Mouse (Mus musculus) forebrain, postnatal 0 days (tissue): ENCODE measurements around the gene Sctr. TPM values are rescaled to one million over a fixed set of nuclear protein-coding genes. Genes with fewer than 3 reads are reported as not detected.

Experiments used
- ATAC-seq: fragments of 200-750 bp; cut with Nextera tagmentation; 2 replicates; pipeline ENCODE4 v1.8.0; 2017; ENCODE audit warnings: mild to moderate bottlenecking, moderate library complexity
- DNase-seq: peaks from one replicate; pipeline ENCODE4 v3.0.0-alpha.2; 2015
- H3K27ac ChIP-seq: fragments of 300-500 bp; sonication (generic); 2 replicates; pipeline ENCODE4 v1.5.1; 2014; ENCODE audit warnings: low read depth, mild to moderate bottlenecking, antibody characterized with exemption, low read length, moderate library complexity, mixed read lengths
- H3K27me3 ChIP-seq: fragments of 300-500 bp; sonication (generic); 2 replicates; pipeline ENCODE4 v1.6.1; 2014; ENCODE audit warnings: mild to moderate bottlenecking, low read length, mixed read lengths; ENCODE audit not compliant: insufficient read depth
- H3K36me3 ChIP-seq: fragments of 300-500 bp; sonication (generic); 2 replicates; pipeline ENCODE4 v1.6.1; 2014; ENCODE audit warnings: mild to moderate bottlenecking, moderate library complexity; ENCODE audit not compliant: insufficient read depth
- H3K4me1 ChIP-seq: fragments of 300-500 bp; sonication (generic); 2 replicates; pipeline ENCODE4 v1.6.1; 2014; ENCODE audit warnings: antibody characterized with exemption; ENCODE audit not compliant: insufficient read depth
- H3K4me2 ChIP-seq: fragments of 300-500 bp; sonication (generic); 2 replicates; pipeline ENCODE4 v1.6.1; 2014; ENCODE audit warnings: low read depth, mild to moderate bottlenecking, moderate library complexity
- H3K4me3 ChIP-seq: fragments of 300-500 bp; sonication (generic); 2 replicates; pipeline ENCODE4 v1.5.1; 2014; ENCODE audit warnings: low read depth, low read length, mixed read lengths
- H3K9ac ChIP-seq: fragments of 300-500 bp; sonication (generic); 2 replicates; pipeline ENCODE4 v1.6.1; 2014; ENCODE audit warnings: mild to moderate bottlenecking
- H3K9me3 ChIP-seq: fragments of 300-500 bp; sonication (generic); 2 replicates; pipeline ENCODE4 v1.6.1; 2016; ENCODE audit warnings: low read length
- CTCF ChIP-seq: sonication (generic); IDR thresholded peaks from 2 replicates; pipeline ENCODE4 v1.5.1; 2016; ENCODE audit warnings: antibody characterized with exemption, control low read depth, low read depth
- WGBS: fragments of 180-500 bp; shearing (Covaris S2); extraction: QIAGEN DNeasy Blood & Tissue Kit; methylation state at CpG from one replicate; pipeline ENCODE4 v1.1.7; 2014; 5-methylcytosine and 5-hydroxymethylcytosine counted together
- polyA plus RNA-seq: library from polyadenylated mRNA; unstranded; fragments of >200 nt; fragmentation: Nextera tagmentation; extraction: Ambion mirVana; gene quantifications from 2 replicates; pipeline ENCODE4 v1.2.1, GENCODE M21; 2015
- total RNA-seq: library from RNA; depleted of rRNA; stranded (reverse); fragments of >200 nt; gene quantifications from 2 replicates; pipeline ENCODE4 v1.2.3, GENCODE M21; 2014

Gene Sctr
- total and polyA plus RNA-seq, 2 experiments from 2014 or later: 1.1 TPM

GRCm38 (mm10) chr1:120042421-120042820, 35.7 kb downstream of the Sctr start:
- no peak overlapping the region for H3K27ac ChIP-seq
- no peaks in the 10 kb centered on the region for H3K9me3 ChIP-seq
- no peaks in the 10 kb centered on the region for H3K27me3 ChIP-seq
- no peak for DNase-seq
- no peak for TF ChIP-seq CTCF
- no peak overlapping the region for H3K4me2 ChIP-seq
- WGBS: 65% methylated on average over 8 of the region's 8 CpGs
- ATAC-seq: no peak
- no peaks in the 10 kb centered on the region for H3K36me3 ChIP-seq
- H3K4me3 ChIP-seq: no peak overlapping the region
- no peaks in the 10 kb centered on the region for H3K4me1 ChIP-seq
- no peak overlapping the region for H3K9ac ChIP-seq

GRCm38 (mm10) chr1:120044584-120044983, 37.9 kb downstream of the Sctr start:
- ATAC-seq: no peak

GRCm38 (mm10) chr1:120047325-120047724, 40.6 kb downstream of the Sctr start:
- Histone ChIP-seq H3K27me3 (no peaks in the 10 kb centered on the region), H3K36me3 (no peaks in the 10 kb centered on the region), H3K4me2 (no peak overlapping the region), H3K9me3 (no peaks in the 10 kb centered on the region), H3K9ac (no peak overlapping the region), H3K4me3 (no peak overlapping the region), H3K27ac (no peak overlapping the region), H3K4me1 (no peaks in the 10 kb centered on the region)
- no peak for DNase-seq
- TF ChIP-seq CTCF: no peak
- ATAC-seq: no peak

More at GRCm38 (mm10) chr1:120044584-120044983, 37.9 kb downstream of the Sctr start:
- DNase-seq: no peak
- no peak overlapping the region for H3K4me2 ChIP-seq
- H3K27ac ChIP-seq: no peak overlapping the region
- no peaks in the 10 kb centered on the region for H3K27me3 ChIP-seq
- H3K9me3 ChIP-seq: no peaks in the 10 kb centered on the region
- H3K9ac ChIP-seq: no peak overlapping the region
- 90% methylated on average over 16 of the region's 16 CpGs for WGBS
- no peaks in the 10 kb centered on the region for H3K36me3 ChIP-seq
- no peak overlapping the region for H3K4me3 ChIP-seq
- TF ChIP-seq CTCF: no peak
- H3K4me1 ChIP-seq: no peaks in the 10 kb centered on the region

GRCm38 (mm10) chr1:120051070-120051469, 44.4 kb downstream of the Sctr start:
- ATAC-seq: no peak
- no peak for DNase-seq
- TF ChIP-seq CTCF: no peak
- Histone ChIP-seq H3K9me3 (no peaks in the 10 kb centered on the region), H3K36me3 (no peaks in the 10 kb centered on the region), H3K9ac (no peak overlapping the region), H3K4me1 (no peaks in the 10 kb centered on the region), H3K27ac (no peak overlapping the region), H3K27me3 (no peaks in the 10 kb centered on the region), H3K4me2 (no peak overlapping the region), H3K4me3 (no peak overlapping the region)
- WGBS: 26% methylated on average over 1 of the region's 1 CpGs

GRCm38 (mm10) chr1:120054997-120055396, 48.3 kb downstream of the Sctr start:
- TF ChIP-seq CTCF: no peak
- no peak overlapping the region for H3K27ac ChIP-seq
- no peak for ATAC-seq
- no peak overlapping the region for H3K9ac ChIP-seq
- WGBS: 98% methylated on average over 6 of the region's 6 CpGs
- DNase-seq: no peak
- no peak overlapping the region for H3K4me2 ChIP-seq
- no peaks in the 10 kb centered on the region for H3K9me3 ChIP-seq
- no peaks in the 10 kb centered on the region for H3K36me3 ChIP-seq
- no peaks in the 10 kb centered on the region for H3K27me3 ChIP-seq
- H3K4me1 ChIP-seq: no peaks in the 10 kb centered on the region
- no peak overlapping the region for H3K4me3 ChIP-seq

- ATAC-seq (no peak), DNase-seq (no peak)
- no peak overlapping the region for H3K4me2 ChIP-seq
- H3K4me3 ChIP-seq: no peak overlapping the region
- H3K27me3 ChIP-seq: no peaks in the 10 kb centered on the region
- no peaks in the 10 kb centered on the region for H3K36me3 ChIP-seq
- no peak for TF ChIP-seq CTCF
- no peak overlapping the region for H3K9ac ChIP-seq
- no peaks in the 10 kb centered on the region for H3K4me1 ChIP-seq
- 84% methylated on average over 6 of the region's 6 CpGs for WGBS
- no peaks in the 10 kb centered on the region for H3K9me3 ChIP-seq
- H3K27ac ChIP-seq: no peak overlapping the region
Observed at GRCm38 (mm10) chr1:120055475-120055874, 48.8 kb downstream of the Sctr start.

- WGBS: 40% methylated on average over 7 of the region's 7 CpGs
- no peak for ATAC-seq
Observed at GRCm38 (mm10) chr1:120056236-120056635, 49.5 kb downstream of the Sctr start.

GRCm38 (mm10) chr1:120057044-120057443, 50.4 kb downstream of the Sctr start:
- WGBS: 79% methylated on average over 14 of the region's 14 CpGs
- Histone ChIP-seq H3K27me3 (no peaks in the 10 kb centered on the region), H3K4me2 (no peak overlapping the region), H3K4me3 (no peak overlapping the region), H3K36me3 (no peaks in the 10 kb centered on the region), H3K27ac (no peak overlapping the region), H3K9me3 (no peaks in the 10 kb centered on the region), H3K4me1 (no peaks in the 10 kb centered on the region), H3K9ac (no peak overlapping the region)
- DNase-seq (no peak), ATAC-seq (no peak)
- no peak for TF ChIP-seq CTCF

More at GRCm38 (mm10) chr1:120056236-120056635, 49.5 kb downstream of the Sctr start:
- Histone ChIP-seq H3K9ac (no peak overlapping the region), H3K9me3 (no peaks in the 10 kb centered on the region), H3K4me1 (no peaks in the 10 kb centered on the region), H3K27ac (no peak overlapping the region), H3K27me3 (no peaks in the 10 kb centered on the region), H3K36me3 (no peaks in the 10 kb centered on the region), H3K4me3 (no peak overlapping the region), H3K4me2 (no peak overlapping the region)
- TF ChIP-seq CTCF: no peak
- DNase-seq: no peak
